Mouse (Mus musculus): Measurements from ENCODE around the gene Pdia4.
"Not testable (repeated sequence)": the region's sequence is repeated elsewhere in the genome, so short reads cannot be mapped to it uniquely, and the experiment has no call there.

Pdia4 gene

GRCm38 (mm10) chr6:47759406-47759805 lies 53.8 kb downstream of the Pdia4 start:
- DNase-seq (ENCODE audit: low read depth, low spot score), result not testable (repeated sequence)

GRCm38 (mm10) chr6:47757849-47758248 lies 55.4 kb downstream of the Pdia4 start:
- DNase-seq (ENCODE audit: low read depth, low spot score), result not testable (repeated sequence)

- not testable (repeated sequence) for DNase-seq (ENCODE audit: low read depth, low spot score)
These were observed 55.8 kb downstream of the Pdia4 start for GRCm38 (mm10) chr6:47757429-47757828.

GRCm38 (mm10) chr6:47753144-47753543 lies 60.1 kb downstream of the Pdia4 start:
- not testable (repeated sequence) for DNase-seq (ENCODE audit: low read depth, low spot score)

- DNase-seq (ENCODE audit: low read depth, low spot score), result not testable (repeated sequence)
These were observed 64.9 kb downstream of the Pdia4 start for GRCm38 (mm10) chr6:47748306-47748705.

GRCm38 (mm10) chr6:47747886-47748285 lies 65.3 kb downstream of the Pdia4 start:
- DNase-seq (ENCODE audit: low read depth, low spot score), result not testable (repeated sequence)
